ENCODE assay signal across 8 mouse cellular contexts in genomic region chr6:124732476-124733370, GRCm38 (mm10). TPM values are rescaled to one million over a fixed set of nuclear protein-coding genes. Genes with fewer than 3 reads are reported as not detected.
A peak's percentile ranks its signal among the peaks of the same experiment; 100 is the strongest.
DNase-seq lines count a peak whose midpoint lies in the region; ATAC-seq and TF ChIP-seq lines count a peak whose summit lies in the region.

No protein-coding gene starts in this region.

- TF ChIP-seq CTCF in midbrain, postnatal 0 days (IDR thresholded peaks at IDR 0.05): no peak

- no peak for DNase-seq in midbrain, postnatal 0 days (ENCODE audit: low spot score)
- DNase-seq in embryo, embryonic 10.5 days (ENCODE audit: low spot score): peak; percentile 36
- DNase-seq in liver: peak; percentile 72
- no peak for DNase-seq in right cerebral cortex, postnatal 14 days
- no peak for DNase-seq in urinary bladder, adult 2 months (ENCODE audit: low spot score)
- DNase-seq in left cerebral cortex, adult 11 months (ENCODE audit: low spot score): no peak

- H3K27me3 ChIP-seq in midbrain, embryonic 13.5 days: peaks cover 3% of the 10 kb centered on the region; the same call in 1 of the 2 replicates
- H3K27me3 ChIP-seq in midbrain, postnatal 0 days (ENCODE audit: insufficient read depth, low read length): no peaks in the 10 kb centered on the region

- H3K4me2 ChIP-seq in midbrain, embryonic 13.5 days (replicated peaks): no peak overlapping the region
- H3K4me2 ChIP-seq in midbrain, postnatal 0 days (ENCODE audit: low read depth, low read length, poor library complexity, severe bottlenecking): no peak overlapping the region

- 58% methylated on average over 19 of the region's 19 CpGs for WGBS in midbrain, embryonic 13.5 days
- WGBS in midbrain, postnatal 0 days: 55% methylated on average over 19 of the region's 19 CpGs

- ATAC-seq in midbrain, embryonic 13.5 days: no peak
- no peak for ATAC-seq in midbrain, postnatal 0 days (ENCODE audit: low FRiP score)
- ATAC-seq in neutrophil, adult 5-6 weeks (ENCODE audit: extremely low read depth, insufficient number of reproducible peaks, low FRiP score, poor library complexity, severe bottlenecking): peak; percentile 84

- H3K27ac ChIP-seq in midbrain, embryonic 13.5 days: no peak overlapping the region
- H3K27ac ChIP-seq in midbrain, postnatal 0 days (ENCODE audit: low read depth, low read length): no peak overlapping the region

- H3K36me3 ChIP-seq in midbrain, embryonic 13.5 days: no peaks in the 10 kb centered on the region
- H3K36me3 ChIP-seq in midbrain, postnatal 0 days (ENCODE audit: insufficient read depth, low read length): no peaks in the 10 kb centered on the region

- H3K4me3 ChIP-seq in midbrain, embryonic 13.5 days (replicated peaks): no peak overlapping the region
- no peak overlapping the region for H3K4me3 ChIP-seq in midbrain, postnatal 0 days (ENCODE audit: low read depth, low read length)

- no peaks in the 10 kb centered on the region for H3K9me3 ChIP-seq in midbrain, embryonic 13.5 days
- no peaks in the 10 kb centered on the region for H3K9me3 ChIP-seq in midbrain, postnatal 0 days (ENCODE audit: low read length)

- 0 out of 2 replicates have a peak overlapping the region, but pooled peaks have one; percentile 23 for H3K9ac ChIP-seq in midbrain, embryonic 13.5 days (replicated peaks)
- no peak overlapping the region for H3K9ac ChIP-seq in midbrain, postnatal 0 days (replicated peaks; ENCODE audit: low read length, poor library complexity, severe bottlenecking)

- no peaks in the 10 kb centered on the region for H3K4me1 ChIP-seq in midbrain, embryonic 13.5 days (replicated peaks)
- H3K4me1 ChIP-seq in midbrain, postnatal 0 days (ENCODE audit: insufficient read depth, low read length): no peaks in the 10 kb centered on the region

RNA-seq across cellular contexts. Expression of gene Ptpn6, which starts 5.8 kb away (rescaled TPM):
- 3.4 and 4.1 TPM in 2 replicates for polyA plus RNA-seq in midbrain, embryonic 13.5 days (2015; fragmentation: Nextera tagmentation; extraction: Ambion mirVana)
- total RNA-seq in midbrain, postnatal 0 days (2014; rRNA removed): 2.3 and 3.4 TPM in 2 replicates
- polyA plus RNA-seq in midbrain, postnatal 0 days (2015; fragmentation: Nextera tagmentation; extraction: Ambion mirVana): 3.2 and 4.0 TPM in 2 replicates
- 1,943 and 2,202 TPM in 2 replicates for total RNA-seq in neutrophil, adult 5-6 weeks (2017)
- polyA plus RNA-seq in urinary bladder, adult 2 months (2012; rRNA removed): 17.0 and 18.2 TPM in 2 replicates

RNA-seq across cellular contexts. Expression of gene Grcc10, which starts 8.5 kb away (rescaled TPM):
- 710 and 725 TPM in 2 replicates for polyA plus RNA-seq in midbrain, embryonic 13.5 days (2015; fragmentation: Nextera tagmentation; extraction: Ambion mirVana)
- total RNA-seq in midbrain, postnatal 0 days (2014; rRNA removed): 244 and 246 TPM in 2 replicates
- polyA plus RNA-seq in midbrain, postnatal 0 days (2015; fragmentation: Nextera tagmentation; extraction: Ambion mirVana): 710 and 723 TPM in 2 replicates
- total RNA-seq in neutrophil, adult 5-6 weeks (2017): 161 and 171 TPM in 2 replicates
- polyA plus RNA-seq in urinary bladder, adult 2 months (2012; rRNA removed): 214 and 229 TPM in 2 replicates

RNA-seq across cellular contexts. Expression of gene Phb2, which starts 20.6 kb away (rescaled TPM):
- polyA plus RNA-seq in midbrain, embryonic 13.5 days (2015; fragmentation: Nextera tagmentation; extraction: Ambion mirVana): 258 and 276 TPM in 2 replicates
- total RNA-seq in midbrain, postnatal 0 days (2014; rRNA removed): 197 and 230 TPM in 2 replicates
- 265 and 269 TPM in 2 replicates for polyA plus RNA-seq in midbrain, postnatal 0 days (2015; fragmentation: Nextera tagmentation; extraction: Ambion mirVana)
- total RNA-seq in neutrophil, adult 5-6 weeks (2017): 110 and 117 TPM in 2 replicates
- polyA plus RNA-seq in urinary bladder, adult 2 months (2012; rRNA removed): 111 and 120 TPM in 2 replicates

RNA-seq across cellular contexts. Expression of gene Emg1, which starts 20.7 kb away (rescaled TPM):
- 136 and 144 TPM in 2 replicates for polyA plus RNA-seq in midbrain, embryonic 13.5 days (2015; fragmentation: Nextera tagmentation; extraction: Ambion mirVana)
- 75.6 and 99.9 TPM in 2 replicates for total RNA-seq in midbrain, postnatal 0 days (2014; rRNA removed)
- 87.2 and 89.8 TPM in 2 replicates for polyA plus RNA-seq in midbrain, postnatal 0 days (2015; fragmentation: Nextera tagmentation; extraction: Ambion mirVana)
- 89.3 and 107 TPM in 2 replicates for total RNA-seq in neutrophil, adult 5-6 weeks (2017)
- polyA plus RNA-seq in urinary bladder, adult 2 months (2012; rRNA removed): 73.3 and 84.5 TPM in 2 replicates

RNA-seq across cellular contexts. Expression of gene Gm45234, which starts 23.1 kb away (rescaled TPM):
- polyA plus RNA-seq in midbrain, embryonic 13.5 days (2015; fragmentation: Nextera tagmentation; extraction: Ambion mirVana): not detected in 2 replicates
- not detected in 2 replicates for total RNA-seq in midbrain, postnatal 0 days (2014; rRNA removed)
- not detected in 2 replicates for polyA plus RNA-seq in midbrain, postnatal 0 days (2015; fragmentation: Nextera tagmentation; extraction: Ambion mirVana)
- 0.74 TPM in 1 of 2 replicates, not detected in the other for total RNA-seq in neutrophil, adult 5-6 weeks (2017)
- polyA plus RNA-seq in urinary bladder, adult 2 months (2012; rRNA removed): not detected in 2 replicates

Comparison
In these comparisons a context has a peak if more than half of its experiments do, and no peak if none do; other contexts are left out.
1. DNase-seq: peak in embryo, embryonic 10.5 days (single experiment) and liver (single experiment); none in midbrain, postnatal 0 days (single experiment), right cerebral cortex, postnatal 14 days (single experiment), urinary bladder, adult 2 months (single experiment) and left cerebral cortex, adult 11 months (single experiment).